Mouse (Mus musculus): ENCODE data around the gene Pir.

- TF ChIP-seq GATA1 (IDR thresholded peaks at IDR 0.05; ENCODE audit: borderline replicate concordance, low read length) (no peak), FLI1 (IDR thresholded peaks at IDR 0.05; ENCODE audit: low read length) (no peak)
These were observed 17.9 kb downstream of the Pir start for GRCm38 (mm10) chrX:164287077-164287476.
